Mouse (Mus musculus): ENCODE results near the gene Gm5640. TPM values are rescaled to one million over a fixed set of nuclear protein-coding genes. Genes with fewer than 3 reads are reported as not detected.

Gm5640 gene
- not detected for total RNA-seq (2023)

GRCm38 (mm10) chrX:74645466-74646323 is at the start of gene Gm5640:
Gene Gm5640 (minus strand): TSS chrX:74645635.

DNA sequence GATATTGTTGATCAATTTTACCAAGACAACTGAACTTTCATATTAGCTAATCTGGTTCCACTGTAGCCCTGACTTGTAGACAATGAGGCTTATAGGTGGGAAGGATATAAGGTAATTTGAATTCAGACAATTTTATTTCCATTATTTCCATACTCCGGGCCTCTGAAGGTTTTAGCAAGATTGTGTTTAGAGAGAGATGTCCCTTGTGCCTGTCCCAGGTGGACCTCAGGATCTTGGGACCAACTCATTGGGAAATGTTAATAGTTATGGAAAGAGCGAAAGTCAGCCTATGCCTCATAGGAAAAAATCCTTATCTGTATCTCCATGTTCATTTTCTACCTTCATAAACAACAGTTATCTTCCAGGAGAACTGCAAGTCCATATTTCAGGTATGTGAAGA is 53.1 kb downstream of the Gm5640 start, which contains the start of gene Olfr1325:
TSS of gene Olfr1325 (plus strand) at position 301 of the 400 bp plus-strand sequence.

Other genes starting within 250 kb of the Gm5640 start
- gene G6pdx, start 216.4 kb downstream of the Gm5640 start, total RNA-seq (2023) = 32.9 TPM
- gene Gm6880, start 164.2 kb downstream of the Gm5640 start, total RNA-seq (2023) = not detected
- gene Olfr1326-ps1, start 70.7 kb downstream of the Gm5640 start, total RNA-seq (2023) = not detected
- gene Olfr1325, start 53.0 kb downstream of the Gm5640 start, total RNA-seq (2023) = not detected
- gene Gm6890, start 95.3 kb upstream of the Gm5640 start, total RNA-seq (2023) = not detected
- gene Gm5936, start 191.6 kb upstream of the Gm5640 start, total RNA-seq (2023) = not detected

Data from CD8-positive naive resting alpha-beta T cell, adult 57 days (primary cell).